Mouse (Mus musculus) midbrain, postnatal 0 days (tissue): Measurements from ENCODE around the gene Smad1. TPM values are rescaled to one million over a fixed set of nuclear protein-coding genes. Genes with fewer than 3 reads are reported as not detected.

ENCODE experiments used
- ATAC-seq: fragments of 200-750 bp; cut with Nextera tagmentation; 2 replicates; pipeline ENCODE4 v1.8.0; 2017; ENCODE audit warnings: moderate number of reproducible peaks, mild to moderate bottlenecking, moderate TSS enrichment, moderate library complexity; ENCODE audit not compliant: low FRiP score
- DNase-seq: peaks from one replicate; pipeline ENCODE4 v3.0.0-alpha.2; 2015; ENCODE audit warnings: low spot score
- H3K27ac ChIP-seq: fragments of 300-500 bp; sonication (generic); 2 replicates; pipeline ENCODE4 v1.5.1; 2014; ENCODE audit warnings: low read depth, mild to moderate bottlenecking, low read length, mixed read lengths
- H3K27me3 ChIP-seq: fragments of 300-500 bp; sonication (generic); 2 replicates; pipeline ENCODE4 v1.6.1; 2014; ENCODE audit warnings: low read length, control low read depth, mixed read lengths; ENCODE audit not compliant: insufficient read depth
- H3K36me3 ChIP-seq: fragments of 300-500 bp; sonication (generic); 2 replicates; pipeline ENCODE4 v1.6.1; 2014; ENCODE audit warnings: low read length, control low read depth, mixed read lengths; ENCODE audit not compliant: insufficient read depth
- H3K4me1 ChIP-seq: fragments of 300-500 bp; sonication (generic); 2 replicates; pipeline ENCODE4 v1.6.1; 2014; ENCODE audit warnings: mild to moderate bottlenecking, control low read depth, antibody characterized with exemption, low read length, mixed read lengths; ENCODE audit not compliant: insufficient read depth
- H3K4me2 ChIP-seq: fragments of 300-500 bp; sonication (generic); 2 replicates; pipeline ENCODE4 v1.6.1; 2014; ENCODE audit warnings: low read depth, mild to moderate bottlenecking, low read length, mixed read lengths; ENCODE audit not compliant: poor library complexity, severe bottlenecking
- H3K4me3 ChIP-seq: fragments of 300-500 bp; sonication (generic); 2 replicates; pipeline ENCODE4 v1.5.1; 2014; ENCODE audit warnings: low read depth, mild to moderate bottlenecking, low read length, moderate library complexity
- H3K9ac ChIP-seq: fragments of 300-500 bp; sonication (generic); replicated peaks from 2 replicates; pipeline ENCODE4 v1.6.1; 2014; ENCODE audit warnings: mild to moderate bottlenecking, low read length, moderate library complexity, mixed read lengths; ENCODE audit not compliant: poor library complexity, severe bottlenecking
- H3K9me3 ChIP-seq: fragments of 300-500 bp; sonication (generic); 2 replicates; pipeline ENCODE4 v1.6.1; 2016; ENCODE audit warnings: low read length, control low read depth
- CTCF ChIP-seq: IDR thresholded peaks from 2 replicates; pipeline ENCODE4 v1.5.1; 2016; ENCODE audit warnings: antibody characterized with exemption, mild to moderate bottlenecking
- WGBS: fragments of 180-500 bp; shearing (Covaris S2); extraction: QIAGEN DNeasy Blood & Tissue Kit; methylation state at CpG from one replicate; pipeline ENCODE4 v1.1.7; 2014; 5-methylcytosine and 5-hydroxymethylcytosine counted together
- polyA plus RNA-seq: library from polyadenylated mRNA; unstranded; fragments of >200 nt; fragmentation: Nextera tagmentation; extraction: Ambion mirVana; gene quantifications from 2 replicates; pipeline ENCODE4 v1.2.1, GENCODE M21; 2015
- total RNA-seq: library from RNA; depleted of rRNA; stranded (reverse); fragments of >200 nt; gene quantifications from 2 replicates; pipeline ENCODE4 v1.2.3, GENCODE M21; 2014

Smad1 gene
- total and polyA plus RNA-seq, 2 experiments from 2014 or later, result 52.5 to 75.6 TPM

- 82% methylated on average over 2 of the region's 2 CpGs for WGBS
- Histone ChIP-seq H3K27ac (no peak overlapping the region), H3K4me1 (no peaks in the 10 kb centered on the region), H3K9ac (no peak overlapping the region), H3K4me2 (no peak overlapping the region), H3K9me3 (no peaks in the 10 kb centered on the region), H3K36me3 (no peaks in the 10 kb centered on the region), H3K4me3 (no peak overlapping the region), H3K27me3 (no peaks in the 10 kb centered on the region)
- ATAC-seq, result no peak
- TF ChIP-seq CTCF, result no peak
- no peak for DNase-seq
These were observed 69.6 kb downstream of the Smad1 start for GRCm38 (mm10) chr8:79329735-79330134.

GRCm38 (mm10) chr8:79329182-79329581, 70.1 kb downstream of the Smad1 start:
- Histone ChIP-seq H3K9ac (no peak overlapping the region), H3K9me3 (no peaks in the 10 kb centered on the region), H3K4me1 (no peaks in the 10 kb centered on the region), H3K36me3 (no peaks in the 10 kb centered on the region), H3K4me3 (no peak overlapping the region), H3K27ac (no peak overlapping the region), H3K27me3 (no peaks in the 10 kb centered on the region), H3K4me2 (no peak overlapping the region)
- no peak for DNase-seq
- ATAC-seq, result no peak
- 86% methylated on average over 4 of the region's 4 CpGs for WGBS
- TF ChIP-seq CTCF, result no peak

GRCm38 (mm10) chr8:79325510-79325909, 73.8 kb downstream of the Smad1 start:
- WGBS, result 73% methylated on average over 6 of the region's 6 CpGs
- TF ChIP-seq CTCF, result no peak
- DNase-seq, result no peak

GRCm38 (mm10) chr8:79324928-79325327, 74.4 kb downstream of the Smad1 start:
- no peak overlapping the region for H3K27ac ChIP-seq
- no peaks in the 10 kb centered on the region for H3K4me1 ChIP-seq
- no peak for TF ChIP-seq CTCF
- no peak overlapping the region for H3K4me2 ChIP-seq
- H3K9ac ChIP-seq, result no peak overlapping the region
- no peak for ATAC-seq
- no peaks in the 10 kb centered on the region for H3K27me3 ChIP-seq
- no peak overlapping the region for H3K4me3 ChIP-seq
- no peak for DNase-seq
- no peaks in the 10 kb centered on the region for H3K9me3 ChIP-seq
- no peaks in the 10 kb centered on the region for H3K36me3 ChIP-seq
- 57% methylated on average over 5 of the region's 5 CpGs for WGBS

More at GRCm38 (mm10) chr8:79325510-79325909, 73.8 kb downstream of the Smad1 start:
- Histone ChIP-seq H3K4me2 (no peak overlapping the region), H3K4me1 (no peaks in the 10 kb centered on the region), H3K27ac (no peak overlapping the region), H3K36me3 (no peaks in the 10 kb centered on the region), H3K4me3 (no peak overlapping the region), H3K9ac (no peak overlapping the region), H3K27me3 (no peaks in the 10 kb centered on the region), H3K9me3 (no peaks in the 10 kb centered on the region)
- ATAC-seq, result no peak

DNA sequence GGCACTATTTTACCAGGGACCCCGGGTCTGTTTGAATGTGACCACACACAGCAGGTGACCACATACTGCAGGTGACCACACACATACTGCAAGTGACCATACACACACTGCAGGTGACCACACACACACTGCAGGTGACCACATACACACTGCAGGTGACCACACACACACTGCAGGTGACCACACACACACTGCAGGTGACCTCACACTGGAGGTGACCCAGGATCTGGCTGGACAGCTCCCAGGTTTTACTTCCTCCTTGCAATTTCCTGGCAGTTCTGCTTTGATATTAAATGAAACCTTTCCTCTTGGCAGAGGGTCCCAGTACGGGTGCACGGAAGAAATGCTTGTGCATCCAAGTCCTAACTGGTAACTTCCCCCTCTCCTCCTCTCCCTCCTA, 75.3 kb downstream of the Smad1 start:
- Histone ChIP-seq H3K27me3 (no peaks in the 10 kb centered on the region), H3K9ac (no peak overlapping the region), H3K27ac (no peak overlapping the region; the same call in 1 of the 2 replicates), H3K9me3 (no peaks in the 10 kb centered on the region), H3K36me3 (no peaks in the 10 kb centered on the region), H3K4me2 (no peak overlapping the region), H3K4me3 (no peak overlapping the region), H3K4me1 (no peaks in the 10 kb centered on the region)
- DNase-seq (no peak), ATAC-seq (no peak)
- TF ChIP-seq CTCF, result no peak
- 71% methylated on average over 3 of the region's 3 CpGs for WGBS

DNA sequence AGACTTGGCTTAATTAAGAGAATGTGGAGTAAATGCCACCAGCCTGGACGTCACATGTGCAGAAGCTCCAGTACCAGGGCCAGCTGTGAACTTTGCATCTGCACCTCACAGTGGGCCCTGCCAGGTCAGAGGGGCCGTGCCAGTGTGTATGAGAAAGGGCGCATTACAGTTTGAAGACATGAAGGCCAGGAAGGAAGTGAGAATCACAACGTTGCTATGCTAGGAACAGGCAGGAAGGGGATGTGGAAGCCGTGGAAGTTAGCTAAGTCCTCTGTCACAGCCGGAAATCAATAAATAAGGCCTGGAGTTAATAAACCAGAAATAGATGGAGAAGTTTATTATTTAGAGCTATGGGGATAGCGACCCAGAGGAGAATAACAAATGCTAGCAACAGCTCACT, 76.2 kb downstream of the Smad1 start:
- no peak overlapping the region for H3K4me3 ChIP-seq
- no peak for ATAC-seq
- H3K4me2 ChIP-seq, result no peak overlapping the region
- no peak for TF ChIP-seq CTCF
- no peak overlapping the region for H3K27ac ChIP-seq
- H3K9ac ChIP-seq, result no peak overlapping the region
- no peaks in the 10 kb centered on the region for H3K4me1 ChIP-seq
- WGBS, result 72% methylated on average over 7 of the region's 7 CpGs
- no peaks in the 10 kb centered on the region for H3K9me3 ChIP-seq
- H3K36me3 ChIP-seq, result no peaks in the 10 kb centered on the region
- DNase-seq, result no peak
- no peaks in the 10 kb centered on the region for H3K27me3 ChIP-seq
